Mouse (Mus musculus) heart, embryonic 12.5 days (tissue): Measurements from ENCODE around the gene Col4a1. TPM values are rescaled to one million over a fixed set of nuclear protein-coding genes. Genes with fewer than 3 reads are reported as not detected.
A peak's percentile ranks its signal among the peaks of the same experiment; 100 is the strongest.

Experiments
- ATAC-seq: fragments of 200-750 bp; cut with Nextera tagmentation; 2 replicates; pipeline ENCODE4 v1.8.0; 2017; ENCODE audit warnings: moderate TSS enrichment, moderate library complexity; ENCODE audit not compliant: insufficient number of reproducible peaks, low FRiP score
- H3K27ac ChIP-seq: fragments of 300-500 bp; sonication (generic); 2 replicates; pipeline ENCODE4 v1.5.1; 2016; ENCODE audit warnings: mild to moderate bottlenecking, moderate library complexity; ENCODE audit not compliant: poor library complexity, severe bottlenecking
- H3K27me3 ChIP-seq: fragments of 300-500 bp; sonication (generic); replicated peaks from 2 replicates; pipeline ENCODE4 v1.6.1; 2016; ENCODE audit warnings: mild to moderate bottlenecking, moderate library complexity
- H3K36me3 ChIP-seq: fragments of 300-500 bp; sonication (generic); 2 replicates; pipeline ENCODE4 v1.6.1; 2016; ENCODE audit warnings: mild to moderate bottlenecking, moderate library complexity
- H3K4me1 ChIP-seq: fragments of 300-500 bp; sonication (generic); replicated peaks from 2 replicates; pipeline ENCODE4 v1.6.1; 2016; ENCODE audit warnings: mild to moderate bottlenecking
- H3K4me2 ChIP-seq: fragments of 300-500 bp; sonication (generic); 2 replicates; pipeline ENCODE4 v1.6.1; 2016; ENCODE audit warnings: mild to moderate bottlenecking, moderate library complexity
- H3K4me3 ChIP-seq: fragments of 300-500 bp; sonication (generic); 2 replicates; pipeline ENCODE4 v1.5.1; 2016; ENCODE audit warnings: mild to moderate bottlenecking
- H3K9ac ChIP-seq: fragments of 300-500 bp; sonication (generic); 2 replicates; pipeline ENCODE4 v1.6.1; 2016; ENCODE audit warnings: mild to moderate bottlenecking, moderate library complexity
- H3K9me3 ChIP-seq: fragments of 300-500 bp; sonication (generic); replicated peaks from 2 replicates; pipeline ENCODE4 v1.6.1; 2016; ENCODE audit warnings: mild to moderate bottlenecking, moderate library complexity
- WGBS: fragments of 180-500 bp; shearing (Covaris S2); methylation state at CpG from one replicate; pipeline ENCODE4 v1.1.7; 2016; 5-methylcytosine and 5-hydroxymethylcytosine counted together
- polyA plus RNA-seq: library from polyadenylated mRNA; unstranded; fragments of >200 nt; fragmentation: Nextera tagmentation; extraction: Ambion mirVana; gene quantifications from 2 replicates; pipeline ENCODE4 v1.2.1, GENCODE M21; 2016

Col4a1 gene
- polyA plus RNA-seq, 1 experiment from 2014 or later = 240 TPM

GRCm38 (mm10) chr8:11197261-11197660 lies 115.4 kb downstream of the Col4a1 start:
- Histone ChIP-seq H3K36me3 (peaks cover 46% of the 10 kb centered on the region), H3K9ac (no peak overlapping the region), H3K4me2 (no peak overlapping the region), H3K4me1 (peaks cover 3% of the 10 kb centered on the region; the same call in 1 of the 2 replicates), H3K27ac (no peak overlapping the region), H3K4me3 (no peak overlapping the region), H3K9me3 (no peaks in the 10 kb centered on the region), H3K27me3 (no peaks in the 10 kb centered on the region)
- no peak for ATAC-seq
- WGBS = 79% methylated on average over 11 of the region's 11 CpGs

- no peak overlapping the region for H3K4me2 ChIP-seq
- WGBS = 54% methylated on average over 12 of the region's 12 CpGs
- H3K27me3 ChIP-seq = no peaks in the 10 kb centered on the region
- no peaks in the 10 kb centered on the region for H3K9me3 ChIP-seq
- H3K36me3 ChIP-seq = peaks cover 6% of the 10 kb centered on the region; the same call in 1 of the 2 replicates
- no peak overlapping the region for H3K4me3 ChIP-seq
- no peak overlapping the region for H3K9ac ChIP-seq
- H3K27ac ChIP-seq = no peak overlapping the region
- H3K4me1 ChIP-seq = peaks cover 14% of the 10 kb centered on the region
- ATAC-seq = no peak
These were observed 119.8 kb downstream of the Col4a1 start for GRCm38 (mm10) chr8:11192719-11193324.

- WGBS = 1% methylated on average over 46 of the region's 46 CpGs
- peak overlapping the region; percentile 90 for H3K4me2 ChIP-seq
- peak overlapping the region; percentile 75 for H3K9ac ChIP-seq
- ATAC-seq = 0 out of 2 replicates have a peak, but pooled peaks have one; percentile 13
- H3K36me3 ChIP-seq = no peaks in the 10 kb centered on the region
- H3K27me3 ChIP-seq = no peaks in the 10 kb centered on the region
- H3K4me1 ChIP-seq = peaks cover 59% of the 10 kb centered on the region
- no peaks in the 10 kb centered on the region for H3K9me3 ChIP-seq
- H3K4me3 ChIP-seq = peak overlapping the region; percentile 50
- no peak overlapping the region for H3K27ac ChIP-seq
These were observed 124.9 kb downstream of the Col4a1 start for GRCm38 (mm10) chr8:11187581-11188271.

GRCm38 (mm10) chr8:11186456-11186855 lies 126.2 kb downstream of the Col4a1 start:
- peak overlapping the region; percentile 36 for H3K27ac ChIP-seq

GRCm38 (mm10) chr8:11185672-11186071 lies 127.0 kb downstream of the Col4a1 start:
- no peak overlapping the region for H3K4me2 ChIP-seq
- no peak overlapping the region for H3K4me3 ChIP-seq
- no peaks in the 10 kb centered on the region for H3K27me3 ChIP-seq
- no peaks in the 10 kb centered on the region for H3K9me3 ChIP-seq
- WGBS = 74% methylated on average over 2 of the region's 2 CpGs
- peaks cover 72% of the 10 kb centered on the region for H3K4me1 ChIP-seq
- H3K9ac ChIP-seq = no peak overlapping the region
- ATAC-seq = no peak
- H3K36me3 ChIP-seq = no peaks in the 10 kb centered on the region
- H3K27ac ChIP-seq = peak overlapping the region; percentile 22; the same call in 1 of the 2 replicates

More at GRCm38 (mm10) chr8:11186456-11186855, 126.2 kb downstream of the Col4a1 start:
- Histone ChIP-seq H3K36me3 (no peaks in the 10 kb centered on the region), H3K9ac (no peak overlapping the region), H3K4me3 (no peak overlapping the region), H3K27me3 (no peaks in the 10 kb centered on the region), H3K9me3 (no peaks in the 10 kb centered on the region), H3K4me2 (no peak overlapping the region), H3K4me1 (peaks cover 68% of the 10 kb centered on the region)
- WGBS = 38% methylated on average over 4 of the region's 4 CpGs
- no peak for ATAC-seq

GRCm38 (mm10) chr8:11183611-11184031 lies 129.0 kb downstream of the Col4a1 start:
- Histone ChIP-seq H3K4me2 (no peak overlapping the region; the same call in 1 of the 2 replicates), H3K4me1 (peaks cover 84% of the 10 kb centered on the region), H3K9ac (peak overlapping the region; percentile 34; the same call in 1 of the 2 replicates), H3K4me3 (no peak overlapping the region), H3K27ac (peak overlapping the region; percentile 94), H3K27me3 (no peaks in the 10 kb centered on the region), H3K9me3 (no peaks in the 10 kb centered on the region), H3K36me3 (no peaks in the 10 kb centered on the region)
- ATAC-seq = peak; percentile 77
- 19% methylated on average over 9 of the region's 9 CpGs for WGBS

- WGBS = 81% methylated on average over 12 of the region's 12 CpGs
- Histone ChIP-seq H3K4me1 (peaks cover 80% of the 10 kb centered on the region), H3K4me2 (no peak overlapping the region), H3K9me3 (no peaks in the 10 kb centered on the region), H3K27ac (peak overlapping the region; percentile 93), H3K9ac (no peak overlapping the region), H3K4me3 (no peak overlapping the region), H3K36me3 (no peaks in the 10 kb centered on the region), H3K27me3 (no peaks in the 10 kb centered on the region)
- ATAC-seq = no peak
These were observed 130.0 kb downstream of the Col4a1 start for GRCm38 (mm10) chr8:11182606-11183005.

GRCm38 (mm10) chr8:11182148-11182484 lies 130.5 kb downstream of the Col4a1 start:
- Histone ChIP-seq H3K9ac (no peak overlapping the region), H3K4me1 (peaks cover 78% of the 10 kb centered on the region), H3K27me3 (no peaks in the 10 kb centered on the region), H3K27ac (peak overlapping the region; percentile 93; the same call in 1 of the 2 replicates), H3K4me2 (no peak overlapping the region), H3K9me3 (no peaks in the 10 kb centered on the region), H3K4me3 (no peak overlapping the region), H3K36me3 (no peaks in the 10 kb centered on the region)
- ATAC-seq = no peak
- WGBS = 51% methylated on average over 4 of the region's 4 CpGs

- Histone ChIP-seq H3K4me2 (no peak overlapping the region), H3K9me3 (no peaks in the 10 kb centered on the region), H3K4me3 (no peak overlapping the region), H3K27ac (peak overlapping the region; percentile 93; the same call in 1 of the 2 replicates), H3K4me1 (peaks cover 72% of the 10 kb centered on the region), H3K36me3 (no peaks in the 10 kb centered on the region), H3K9ac (no peak overlapping the region), H3K27me3 (no peaks in the 10 kb centered on the region)
- no peak for ATAC-seq
- 75% methylated on average over 11 of the region's 11 CpGs for WGBS
These were observed 131.0 kb downstream of the Col4a1 start for GRCm38 (mm10) chr8:11181420-11182147.

GRCm38 (mm10) chr8:11179869-11180268 lies 132.8 kb downstream of the Col4a1 start:
- Histone ChIP-seq H3K4me2 (no peak overlapping the region), H3K9me3 (no peaks in the 10 kb centered on the region), H3K4me3 (no peak overlapping the region), H3K27me3 (no peaks in the 10 kb centered on the region), H3K36me3 (no peaks in the 10 kb centered on the region), H3K9ac (no peak overlapping the region), H3K4me1 (peaks cover 57% of the 10 kb centered on the region), H3K27ac (no peak overlapping the region)
- 62% methylated on average over 3 of the region's 3 CpGs for WGBS
- no peak for ATAC-seq

- no peaks in the 10 kb centered on the region for H3K9me3 ChIP-seq
- H3K36me3 ChIP-seq = no peaks in the 10 kb centered on the region
- no peak overlapping the region for H3K27ac ChIP-seq
- no peak for ATAC-seq
- peaks cover 46% of the 10 kb centered on the region for H3K4me1 ChIP-seq
- H3K27me3 ChIP-seq = no peaks in the 10 kb centered on the region
- H3K9ac ChIP-seq = no peak overlapping the region
- WGBS = 82% methylated on average over 7 of the region's 7 CpGs
- no peak overlapping the region for H3K4me2 ChIP-seq
- no peak overlapping the region for H3K4me3 ChIP-seq
These were observed 136.2 kb downstream of the Col4a1 start for GRCm38 (mm10) chr8:11176393-11176792.
